Mouse (Mus musculus) bone marrow, adult 2 months (tissue): ENCODE measurements around the gene Atp6v1g3. TPM values are rescaled to one million over a fixed set of nuclear protein-coding genes. Genes with fewer than 3 reads are reported as not detected.

Experiments
- H3K27ac ChIP-seq: fragments of 200-500 bp; 2 replicates; pipeline ENCODE4 v1.5.1; 2012; ENCODE audit warnings: low read depth, mild to moderate bottlenecking, control low read depth, inconsistent platforms, low read length; ENCODE audit not compliant: control insufficient read depth, poor library complexity, insufficient read depth
- H3K4me1 ChIP-seq: fragments of 200-500 bp; 2 replicates; pipeline ENCODE4 v1.6.1; 2011; ENCODE audit warnings: low read length; ENCODE audit not compliant: control insufficient read depth, insufficient read depth
- H3K4me3 ChIP-seq: fragments of 200-500 bp; replicated peaks from 2 replicates; pipeline ENCODE3; 2011; ENCODE audit warnings: mild to moderate bottlenecking, low read depth, low read length, control low read depth; ENCODE audit not compliant: control insufficient read depth
- CTCF ChIP-seq: fragments of 200-500 bp; IDR thresholded peaks from 2 replicates; pipeline ENCODE4 v1.5.1; 2011; ENCODE audit warnings: low read length, control low read depth; ENCODE audit not compliant: control insufficient read depth, insufficient read depth
- POLR2A ChIP-seq: fragments of 200-500 bp; IDR thresholded peaks from 2 replicates; pipeline ENCODE4 v1.6.1; 2011; ENCODE audit warnings: low read depth, mild to moderate bottlenecking, control low read depth, low read length, borderline replicate concordance; ENCODE audit not compliant: control insufficient read depth
- WGBS: fragments of 180-500 bp; shearing (Covaris S2); methylation state at CpG from one replicate; pipeline ENCODE4 v1.1.7; 2018; 5-methylcytosine and 5-hydroxymethylcytosine counted together
- polyA plus RNA-seq: library from polyadenylated mRNA; stranded (reverse); fragments of >200 nt; gene quantifications from 2 replicates; pipeline ENCODE4 v1.2.4, GENCODE M21; 2011; ENCODE audit warnings: low replicate concordance; ENCODE audit not compliant: missing spikeins, insufficient read depth, insufficient read length

Atp6v1g3 gene
- polyA plus RNA-seq, 1 experiment: not detected

DNA sequence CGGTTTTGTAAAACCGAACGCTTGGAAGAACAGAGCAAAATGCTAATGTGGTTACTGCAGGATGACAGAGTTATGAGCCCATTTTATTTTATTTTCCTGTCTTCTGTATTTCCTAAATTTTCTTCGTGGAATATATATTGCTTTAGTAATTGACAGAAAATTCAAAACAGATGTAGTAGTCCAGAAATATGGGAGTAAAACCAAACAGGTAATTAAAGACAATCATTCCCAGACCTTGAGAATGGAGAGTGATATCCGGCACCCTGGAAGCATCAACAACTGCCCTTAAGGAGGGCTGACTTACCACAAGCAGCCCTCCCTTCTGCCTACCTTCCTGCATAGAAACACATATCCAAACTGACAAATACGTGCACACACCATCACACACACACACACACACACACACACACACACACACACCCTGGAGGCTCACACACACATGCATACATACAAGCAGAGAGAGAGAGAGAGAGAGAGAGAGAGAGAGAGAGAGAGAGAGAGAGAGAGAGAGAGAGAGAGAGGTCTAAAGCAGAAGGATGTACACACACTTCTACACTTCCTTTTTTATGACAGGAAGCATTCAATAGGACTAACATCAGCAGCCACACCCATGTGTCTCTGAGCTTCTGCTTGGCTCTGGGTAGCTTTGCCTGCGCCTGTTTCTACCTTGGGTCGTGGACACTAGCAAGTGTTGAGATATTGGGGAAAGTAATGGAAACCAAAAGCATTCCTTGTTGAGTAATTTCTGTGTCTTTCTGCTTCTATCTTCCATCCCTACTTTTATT is 25.6 kb upstream of the Atp6v1g3 start:
- peak overlapping the region; percentile 60; the same call in 1 of the 2 replicates for H3K27ac ChIP-seq
- H3K4me1 ChIP-seq: peaks cover 2% of the 10 kb centered on the region
- H3K4me3 ChIP-seq: no peak overlapping the region
- no peak for TF ChIP-seq POLR2A
- TF ChIP-seq CTCF: no peak
- 65% methylated on average over 8 of the region's 8 CpGs for WGBS

DNA sequence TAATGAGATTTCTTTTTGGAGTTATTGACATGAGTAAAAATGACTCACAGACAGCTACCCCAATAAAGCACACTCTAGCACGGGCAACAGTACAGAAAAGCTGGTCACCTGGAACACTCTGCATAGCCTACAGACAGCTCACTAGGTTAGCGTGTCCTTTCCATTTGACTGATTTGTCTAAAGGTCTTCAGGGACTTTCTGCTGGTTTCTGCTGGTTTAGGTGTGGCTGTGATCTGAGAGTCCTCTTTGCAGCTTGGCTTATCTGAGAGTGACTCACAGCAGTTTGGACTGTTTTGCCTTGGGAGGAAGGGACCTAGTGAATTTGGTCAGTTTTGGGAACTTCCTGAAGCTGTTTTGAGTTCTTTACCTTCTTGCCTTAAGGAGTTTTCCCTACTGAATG is 24.8 kb upstream of the Atp6v1g3 start:
- H3K27ac ChIP-seq: no peak overlapping the region
- TF ChIP-seq CTCF (no peak), POLR2A (no peak)
- WGBS: 68% methylated on average over 2 of the region's 2 CpGs

DNA sequence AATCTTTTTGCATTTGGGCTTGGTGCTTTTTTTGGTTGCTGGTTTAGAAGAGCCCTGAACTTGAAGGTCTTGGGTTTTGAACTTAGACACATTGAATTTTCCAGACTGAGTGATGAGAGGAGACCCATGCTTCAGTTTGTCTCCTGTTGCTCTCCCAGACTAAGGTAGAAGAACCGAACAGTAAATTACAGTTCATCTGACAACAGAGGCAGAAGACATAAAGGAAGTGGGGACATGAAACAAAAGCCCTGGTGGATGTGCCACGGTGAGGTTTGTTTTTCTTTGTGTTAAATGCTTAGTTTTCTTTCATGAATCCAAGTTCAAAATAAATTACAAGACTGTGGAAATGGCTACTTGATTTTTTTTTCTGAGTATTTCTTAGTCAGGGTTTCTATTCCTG is 22.6 kb upstream of the Atp6v1g3 start:
- TF ChIP-seq CTCF: no peak
- no peak for TF ChIP-seq POLR2A
- Histone ChIP-seq H3K4me1 (peaks cover 2% of the 10 kb centered on the region), H3K27ac (no peak overlapping the region), H3K4me3 (no peak overlapping the region)
- WGBS: 46% methylated on average over 2 of the region's 2 CpGs

More for the DNA sequence above, 24.8 kb upstream of the Atp6v1g3 start:
- Histone ChIP-seq H3K4me3 (no peak overlapping the region), H3K4me1 (peaks cover 2% of the 10 kb centered on the region)

DNA sequence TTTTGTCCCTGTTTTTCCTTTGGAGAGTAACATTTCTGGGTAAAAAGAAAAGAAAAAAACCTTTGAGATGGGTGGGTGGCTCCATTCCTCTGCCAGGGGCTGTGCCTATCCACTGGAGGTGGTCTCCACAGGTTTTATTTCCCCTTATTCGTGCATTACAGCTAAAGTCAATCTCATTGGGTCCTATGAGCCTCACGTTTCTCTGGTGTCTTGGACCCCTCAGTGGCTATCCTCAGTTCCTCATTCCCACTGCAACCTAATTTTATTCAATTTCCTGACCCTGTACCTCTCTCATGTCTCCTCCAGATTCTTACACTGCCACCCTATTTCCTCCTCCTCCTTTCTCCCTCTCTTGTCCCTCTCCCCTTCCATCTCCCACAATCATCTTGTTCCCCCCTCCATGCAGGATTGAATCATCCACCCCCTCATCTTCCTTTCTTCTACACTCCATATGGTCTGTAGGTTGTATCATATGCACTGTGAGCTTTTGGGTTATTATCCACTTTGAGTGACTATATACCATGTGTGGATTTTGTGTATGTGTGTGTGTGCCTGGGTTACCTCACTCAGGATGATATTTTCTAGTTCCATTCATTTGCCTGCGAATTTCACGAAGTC is 17.3 kb upstream of the Atp6v1g3 start:
- WGBS: 69% methylated on average over 4 of the region's 4 CpGs
- no peak overlapping the region for H3K27ac ChIP-seq
- H3K4me3 ChIP-seq: no peak overlapping the region
- TF ChIP-seq CTCF (no peak), POLR2A (no peak)
- peaks cover 1% of the 10 kb centered on the region; the same call in 1 of the 2 replicates for H3K4me1 ChIP-seq

DNA sequence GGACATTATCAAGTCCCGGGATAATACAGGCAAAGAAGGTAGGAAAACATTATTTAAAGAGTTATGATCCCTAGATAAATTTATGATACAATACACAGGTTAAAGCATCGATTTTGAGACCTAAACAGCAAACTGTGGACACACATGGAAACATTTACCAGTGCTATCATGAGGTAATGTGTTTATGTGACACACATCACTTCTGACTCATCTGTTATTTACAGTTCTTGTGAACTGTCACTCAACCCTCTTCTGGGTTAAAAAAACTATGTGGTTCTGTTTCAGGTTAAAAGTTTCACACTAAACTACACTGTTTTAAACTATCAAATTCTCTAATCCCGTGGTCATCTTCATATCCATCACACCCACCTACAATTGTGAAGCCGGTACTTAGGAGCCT is 14.8 kb upstream of the Atp6v1g3 start:
- Histone ChIP-seq H3K4me1 (peaks cover 1% of the 10 kb centered on the region; the same call in 1 of the 2 replicates), H3K4me3 (no peak overlapping the region), H3K27ac (no peak overlapping the region)
- TF ChIP-seq CTCF (no peak), POLR2A (no peak)
- 79% methylated on average over 4 of the region's 4 CpGs for WGBS

DNA sequence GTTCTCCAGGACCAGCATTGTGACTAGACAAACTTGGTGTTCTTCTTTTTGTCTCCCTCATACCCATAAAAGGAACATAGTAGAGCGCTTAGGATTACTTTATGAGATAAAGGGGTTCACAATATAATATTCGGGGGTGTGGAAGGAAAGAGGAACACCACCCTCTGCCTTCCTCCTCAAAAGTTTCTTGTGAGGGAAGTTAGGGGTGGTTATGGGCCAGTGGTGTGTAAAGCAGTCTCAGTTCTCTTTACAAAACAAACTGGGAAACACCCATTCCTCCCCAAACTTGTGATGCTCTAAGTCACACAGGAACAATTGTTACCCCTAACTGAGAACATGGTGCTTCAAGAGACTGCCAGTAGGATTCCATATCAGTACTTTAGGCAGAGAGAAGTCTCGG is 12.0 kb upstream of the Atp6v1g3 start:
- Histone ChIP-seq H3K4me1 (peaks cover 3% of the 10 kb centered on the region; the same call in 1 of the 2 replicates), H3K27ac (no peak overlapping the region), H3K4me3 (no peak overlapping the region)
- TF ChIP-seq CTCF (no peak), POLR2A (no peak)
- WGBS: 40% methylated on average over 3 of the region's 3 CpGs

DNA sequence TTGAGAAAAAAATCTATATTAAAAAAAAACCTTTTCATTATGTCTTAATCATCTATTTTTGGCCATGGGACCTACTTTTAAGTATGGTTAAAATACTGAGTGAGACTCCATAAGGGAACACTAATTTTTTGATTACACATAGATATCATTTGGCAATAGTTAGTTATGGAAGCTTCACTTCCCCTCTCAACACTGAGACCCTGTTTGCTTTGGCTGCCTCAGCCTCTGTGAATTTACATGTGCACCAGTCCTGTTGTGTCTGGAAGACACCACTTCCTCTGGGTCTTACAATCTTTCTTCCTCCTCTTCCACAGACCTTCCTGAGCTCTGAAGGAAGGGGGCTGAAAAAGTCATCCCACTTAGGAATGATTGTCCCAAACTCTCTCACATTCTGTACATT is 11.1 kb upstream of the Atp6v1g3 start:
- no peak overlapping the region for H3K27ac ChIP-seq
- peaks cover 3% of the 10 kb centered on the region; the same call in 1 of the 2 replicates for H3K4me1 ChIP-seq

DNA sequence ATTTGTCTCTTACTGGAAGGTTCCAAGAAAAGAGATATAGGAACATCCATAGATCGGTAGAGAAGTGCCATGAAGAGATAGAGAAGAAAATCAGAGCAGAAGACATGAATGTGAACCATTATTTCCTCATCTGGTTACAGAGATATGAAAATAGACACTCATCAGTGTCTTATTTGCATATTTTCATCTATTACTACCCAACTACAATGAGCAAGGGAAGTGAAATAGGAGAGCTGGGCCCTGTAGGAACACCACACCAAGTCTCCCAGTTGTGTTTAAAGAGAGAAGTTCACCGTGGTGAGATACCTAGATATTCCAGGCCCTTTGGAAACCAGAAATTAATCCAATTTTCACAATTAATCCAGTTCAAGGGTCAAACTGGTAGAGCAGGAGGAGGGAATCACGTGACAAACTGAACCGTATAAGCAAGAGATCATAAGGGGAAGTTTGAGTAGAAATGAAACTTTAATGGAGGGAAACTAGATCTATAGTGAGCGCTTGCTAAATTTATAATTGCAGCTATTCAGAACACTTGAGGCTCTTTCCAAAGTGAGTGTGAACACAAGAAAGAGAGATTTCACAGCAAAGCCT is 6.0 kb upstream of the Atp6v1g3 start:
- WGBS: 45% methylated on average over 5 of the region's 5 CpGs
- H3K4me3 ChIP-seq: no peak overlapping the region
- H3K27ac ChIP-seq: no peak overlapping the region

More for the DNA sequence above, 11.1 kb upstream of the Atp6v1g3 start:
- no peak for TF ChIP-seq CTCF
- no peak for TF ChIP-seq POLR2A
- no peak overlapping the region for H3K4me3 ChIP-seq

More for the DNA sequence above, 6.0 kb upstream of the Atp6v1g3 start:
- no peak for TF ChIP-seq POLR2A
- no peak for TF ChIP-seq CTCF
- H3K4me1 ChIP-seq: peaks cover 1% of the 10 kb centered on the region; the same call in 1 of the 2 replicates
